Mouse (Mus musculus) granulocyte monocyte progenitor cell, adult 5-6 weeks (primary cell): ENCODE measurements at regions not wholly inside any gene's neighbourhood (a gene's known extent, or its start where the extent isn't known, plus 50 kb on each side); places are given as distances from the start of the nearest gene placed in this dataset.

Experiments used
- ATAC-seq: replicated peaks from 2 replicates; pipeline ENCODE4 v1.8.0; 2016; ENCODE audit warnings: mild to moderate bottlenecking, moderate TSS enrichment, inconsistent platforms; ENCODE audit not compliant: poor library complexity, severe bottlenecking

DNA sequence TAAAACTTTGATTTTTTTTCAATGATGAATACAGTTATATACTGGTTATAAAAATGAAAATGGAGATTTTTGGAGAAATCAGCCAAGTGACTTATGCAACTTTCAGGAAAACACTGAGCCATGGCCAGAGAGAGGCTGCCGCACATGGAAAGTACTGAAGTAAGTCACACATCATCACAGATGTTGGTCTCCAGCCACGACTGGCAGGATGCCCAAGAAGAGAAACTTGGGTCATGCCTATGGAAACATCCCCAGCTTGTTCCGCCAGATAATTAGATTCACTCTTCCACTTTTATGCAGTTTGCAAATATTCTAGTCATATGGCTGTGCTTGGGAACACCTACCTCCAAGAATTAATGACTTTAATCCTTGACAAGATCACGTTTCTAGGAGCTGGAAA, 544.8 kb upstream of the Id4 start:
- no peak for ATAC-seq

DNA sequence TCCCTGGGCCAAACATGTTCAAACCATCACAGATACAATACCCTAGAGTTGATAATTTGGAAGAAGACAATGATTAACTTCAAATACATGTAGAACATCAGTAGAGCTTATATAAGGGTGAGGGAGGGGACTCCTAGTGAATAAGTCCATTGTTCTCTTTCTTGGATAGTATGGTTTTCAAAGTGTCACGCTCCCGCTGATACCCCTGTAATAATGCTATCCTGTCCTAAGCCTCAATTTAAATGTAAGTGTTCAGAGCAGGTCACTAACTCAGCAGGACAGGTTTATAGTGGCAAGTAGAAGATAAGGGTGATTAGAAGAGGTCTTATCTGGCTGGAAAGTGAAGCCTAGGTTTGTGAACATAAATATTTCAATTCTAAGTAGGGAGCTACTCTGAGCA, 540.4 kb upstream of the Id4 start:
- no peak for ATAC-seq

DNA sequence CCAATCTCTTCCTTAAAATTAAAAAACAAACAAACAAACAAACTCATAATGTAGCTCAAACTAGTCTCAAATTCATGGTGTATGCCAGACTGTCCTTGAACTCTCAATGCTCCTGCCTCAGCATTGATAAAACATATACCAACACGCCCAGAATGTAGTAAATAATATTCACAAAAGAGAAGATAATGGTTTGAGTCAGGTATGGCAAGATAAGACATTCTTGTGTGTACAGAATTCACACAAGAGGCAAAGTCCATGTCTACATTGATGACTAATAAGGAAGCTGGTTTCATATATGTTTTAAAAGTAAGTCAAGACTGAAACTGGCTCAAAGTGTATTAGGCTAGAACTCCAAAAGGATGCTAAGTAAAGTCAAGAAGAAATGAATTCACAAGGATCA, 526.6 kb upstream of the Id4 start:
- no peak for ATAC-seq

DNA sequence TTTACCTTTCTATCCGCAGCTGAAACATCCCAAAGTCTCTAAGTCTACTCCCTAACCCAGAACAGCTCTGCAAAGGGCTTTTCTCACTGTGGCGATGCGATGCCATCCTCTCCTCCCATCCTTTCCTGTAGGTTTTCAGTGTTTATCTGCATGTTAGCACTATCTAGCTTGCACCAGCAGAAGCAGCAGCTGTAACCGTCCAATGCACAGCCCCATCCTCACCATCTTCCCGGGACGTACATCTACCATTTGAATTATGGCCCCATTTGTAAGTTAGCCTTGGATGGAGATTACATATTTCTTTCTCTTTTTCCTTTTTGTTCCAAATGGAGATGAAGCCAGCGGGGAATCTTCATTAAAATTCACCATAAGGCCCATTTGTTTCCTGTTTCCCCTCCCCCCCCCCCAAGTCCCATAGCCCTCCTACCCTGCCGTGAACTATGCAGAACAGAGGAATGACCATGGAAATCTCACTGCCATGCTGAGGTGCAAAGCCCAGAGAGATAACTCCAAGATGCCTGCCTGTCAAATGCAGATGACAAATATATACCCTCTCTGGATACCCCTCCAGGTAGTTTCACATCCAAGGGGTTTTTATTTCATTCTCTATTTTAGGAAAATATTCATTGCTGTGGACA, 525.5 kb upstream of the Id4 start:
- ATAC-seq = no peak

DNA sequence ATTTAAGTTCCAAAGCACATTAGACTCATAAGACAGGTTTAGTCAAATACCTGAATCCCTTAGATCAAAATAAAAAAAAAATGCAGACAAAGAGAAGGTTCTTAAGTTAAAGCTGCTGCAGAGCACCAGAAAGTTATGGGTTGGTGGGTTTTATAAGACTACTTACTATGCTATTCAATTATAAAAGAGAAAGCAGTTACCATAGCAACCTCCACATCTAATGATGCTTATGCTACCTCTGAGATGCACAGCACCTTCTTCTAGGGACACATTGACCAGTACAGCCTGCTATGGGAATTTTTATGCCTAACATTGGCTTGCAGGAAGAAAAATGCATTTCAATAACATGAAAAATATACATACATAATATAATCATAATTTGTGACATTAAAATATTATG, 512.1 kb upstream of the Id4 start:
- ATAC-seq = no peak

DNA sequence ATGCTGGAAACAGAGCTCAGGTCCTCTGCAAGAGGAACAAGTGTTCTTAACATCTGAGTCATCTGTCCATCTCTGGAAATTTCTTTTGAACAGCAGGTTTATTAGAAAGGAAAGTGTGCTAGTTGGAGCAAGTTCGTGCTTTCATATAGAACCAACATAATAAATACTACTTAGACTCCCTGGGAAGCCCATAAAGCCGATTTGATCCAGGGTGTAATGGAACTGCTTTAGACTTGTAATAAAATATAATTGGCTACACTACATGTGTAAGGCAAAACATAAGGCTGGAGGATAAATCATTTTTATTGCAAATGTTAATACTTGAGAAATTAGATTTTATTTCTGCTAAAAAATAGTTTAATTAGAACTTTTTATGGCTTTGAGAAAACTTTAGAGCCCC, 510.0 kb upstream of the Id4 start:
- ATAC-seq = no peak

DNA sequence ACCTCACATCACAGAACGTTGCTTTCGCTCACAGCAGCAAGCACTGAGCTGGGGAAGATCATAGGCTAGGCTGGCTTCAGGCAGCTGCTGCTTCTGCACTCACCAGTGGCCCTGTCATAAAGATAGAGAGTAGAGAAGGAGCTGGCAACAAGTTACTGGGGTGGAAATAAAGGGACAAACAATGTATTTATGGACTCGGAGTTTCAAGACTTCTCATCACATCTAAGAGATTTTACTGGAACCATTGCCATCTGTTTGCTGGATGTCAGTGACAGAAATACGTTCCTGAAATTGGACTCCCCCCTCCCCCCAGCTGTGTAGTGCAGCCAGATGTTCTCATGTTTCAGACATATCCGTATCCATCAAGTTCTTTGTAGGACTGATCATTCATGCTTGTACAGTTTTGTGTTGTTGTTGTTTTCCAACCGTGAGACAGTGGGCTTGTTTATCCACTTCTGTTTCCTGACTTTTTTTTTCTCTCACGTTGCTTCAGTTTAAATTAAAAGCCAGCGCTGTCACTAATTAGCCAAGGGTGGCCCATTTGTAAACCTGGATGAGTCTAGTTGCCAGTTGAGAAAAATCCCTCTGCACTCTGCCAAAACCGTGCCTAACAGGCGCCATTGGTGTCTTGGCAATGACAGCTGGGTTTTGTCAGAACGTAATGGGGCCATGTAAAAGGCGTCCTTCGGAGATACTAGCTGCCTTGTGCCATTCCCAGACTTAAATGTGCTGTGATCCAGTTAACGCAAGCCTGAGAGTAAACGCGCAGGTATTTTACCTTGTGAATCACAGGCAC, 496.0 kb upstream of the Id4 start:
- no peak for ATAC-seq

DNA sequence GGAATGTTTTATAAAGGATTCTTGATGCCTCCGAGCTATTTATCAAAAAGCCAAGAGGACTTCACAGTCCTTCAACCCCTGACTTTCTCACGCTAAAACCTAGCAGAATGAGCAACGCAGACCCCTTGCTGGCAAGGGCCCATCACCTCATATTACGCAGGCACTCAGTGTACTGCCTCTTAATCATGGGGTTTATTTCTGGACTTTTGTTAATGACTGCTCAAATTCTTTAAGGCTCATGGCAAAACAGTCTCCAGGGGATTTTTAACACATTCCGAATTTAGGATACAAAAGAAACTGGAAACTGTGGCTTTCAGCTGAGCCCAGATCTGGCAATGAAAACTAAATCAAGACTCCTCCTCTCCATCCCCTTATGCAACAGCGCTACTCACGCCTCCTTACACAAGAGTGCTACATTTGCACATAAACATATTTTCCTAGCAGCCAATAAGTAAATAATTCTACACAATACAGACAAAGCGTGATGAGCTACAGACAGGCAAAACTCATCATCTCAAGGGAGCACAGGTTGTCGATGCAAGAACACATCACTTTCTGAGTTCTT, 492.0 kb upstream of the Id4 start:
- no peak for ATAC-seq

DNA sequence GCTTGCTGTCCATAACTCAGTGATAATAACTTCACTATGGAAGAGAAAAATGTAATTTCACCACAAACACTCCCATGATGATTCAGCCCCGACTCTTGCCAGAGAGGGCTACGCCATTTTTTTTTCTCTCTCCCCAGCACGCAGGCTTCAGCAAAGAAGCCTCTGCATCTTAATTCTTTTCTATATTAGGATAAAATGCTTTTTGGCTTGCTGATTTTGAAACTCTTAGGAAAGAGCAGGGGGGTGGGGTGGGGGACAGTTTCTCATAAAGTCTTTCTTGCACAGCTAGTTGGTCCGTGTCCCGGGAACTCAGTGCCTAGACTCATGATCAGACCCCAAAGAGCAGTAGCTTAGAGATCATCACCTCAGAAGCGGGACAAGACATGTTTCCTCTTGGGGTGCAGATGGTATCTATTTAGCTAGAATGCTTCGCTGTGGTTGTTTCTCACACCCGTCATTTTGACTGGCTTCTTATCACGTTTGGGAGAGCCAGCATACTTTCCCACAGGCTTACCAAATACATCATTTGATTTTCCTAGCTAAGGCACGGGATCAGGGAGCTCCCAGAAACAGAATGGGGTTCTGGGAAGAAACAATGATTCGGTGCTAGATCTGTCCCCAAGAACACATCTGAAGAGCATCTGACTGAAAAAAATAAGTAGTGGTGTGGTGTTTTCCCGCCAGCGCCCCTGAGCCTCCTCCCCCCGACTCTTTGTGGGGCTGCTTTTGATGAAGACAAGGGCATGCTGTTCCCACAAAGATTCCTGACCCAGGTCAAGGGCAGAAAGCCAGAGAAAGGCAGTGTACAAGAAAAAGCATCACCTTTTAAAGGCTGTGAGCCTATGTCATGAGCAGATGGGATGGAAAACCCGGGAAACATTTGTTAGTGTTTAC, 483.6 kb upstream of the Id4 start:
- no peak for ATAC-seq

DNA sequence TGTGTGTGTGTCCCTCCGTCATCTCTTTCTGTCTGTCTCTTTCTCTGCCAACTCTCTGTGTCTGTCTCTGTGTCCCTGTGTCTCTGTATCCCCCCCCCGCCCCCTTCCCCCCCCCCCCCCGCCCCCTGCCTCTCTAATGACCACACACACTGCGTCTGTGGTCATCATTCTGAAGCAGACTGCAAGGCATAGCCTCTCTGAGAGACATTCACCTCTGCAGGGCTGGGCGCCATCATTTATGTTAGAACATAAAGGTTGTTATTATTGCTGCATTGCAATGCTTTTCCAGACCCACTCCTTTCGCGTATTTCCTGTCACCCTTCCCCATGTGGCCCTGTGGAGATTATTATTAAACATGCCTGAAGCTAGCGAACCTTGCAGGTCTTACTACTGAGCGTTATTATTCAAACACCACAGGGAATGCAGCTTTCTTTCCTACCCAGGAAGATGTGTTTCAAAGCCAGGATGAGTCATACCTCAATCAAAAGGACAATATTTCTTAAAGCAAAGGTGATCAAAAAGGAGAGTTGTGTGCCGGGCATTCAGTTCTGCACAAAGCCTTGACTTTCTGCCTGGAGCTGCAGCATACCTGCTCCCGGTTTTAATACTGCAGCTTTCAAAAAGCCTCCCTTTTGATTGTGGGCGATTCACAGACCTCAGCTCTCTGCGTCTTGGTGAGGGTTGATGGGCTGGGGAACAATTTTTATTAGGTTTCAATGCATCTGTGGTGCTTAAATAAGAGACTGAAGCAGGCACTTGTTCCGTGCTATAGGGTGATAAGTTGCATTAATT, 482.6 kb upstream of the Id4 start:
- ATAC-seq = no peak

DNA sequence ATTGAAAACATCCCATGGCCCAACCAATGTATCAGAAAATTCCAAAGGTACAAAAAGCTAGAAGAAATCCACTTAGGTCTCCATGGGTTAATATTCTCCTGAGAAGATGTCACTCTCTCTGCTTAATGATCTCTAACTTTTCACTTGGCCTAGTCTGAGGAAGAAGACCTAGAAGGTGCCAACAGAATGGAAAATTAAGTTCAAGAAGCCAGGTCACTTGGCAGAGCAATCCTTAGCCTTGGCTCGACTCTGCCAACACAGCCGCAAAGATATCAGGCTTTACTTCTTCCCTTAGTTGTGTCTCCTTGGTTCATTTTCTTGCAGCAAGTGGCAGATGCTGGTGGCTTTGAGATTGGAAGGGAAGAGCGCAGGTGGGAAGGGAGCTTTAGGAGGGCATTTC, 476.6 kb upstream of the Id4 start:
- no peak for ATAC-seq

DNA sequence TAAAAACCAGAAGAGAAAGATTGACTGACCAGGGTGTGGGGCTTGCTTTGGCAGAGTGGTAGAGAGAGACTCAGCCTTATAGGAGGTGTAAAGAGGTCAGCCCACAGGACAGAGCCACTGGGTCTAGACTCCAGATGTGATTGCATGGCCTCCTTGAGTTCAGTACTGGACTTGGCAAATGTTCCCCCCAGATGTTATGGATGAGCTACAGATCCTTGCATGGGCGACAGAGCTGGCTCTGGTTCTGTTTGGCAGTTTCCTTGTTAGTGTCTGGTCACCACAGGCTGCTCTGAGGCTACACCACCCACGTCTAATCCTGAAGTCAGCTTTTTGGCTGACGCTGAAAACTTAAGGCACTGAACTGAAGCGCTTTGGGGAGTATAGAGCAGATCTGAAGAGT, 463.2 kb upstream of the Id4 start:
- ATAC-seq = no peak

DNA sequence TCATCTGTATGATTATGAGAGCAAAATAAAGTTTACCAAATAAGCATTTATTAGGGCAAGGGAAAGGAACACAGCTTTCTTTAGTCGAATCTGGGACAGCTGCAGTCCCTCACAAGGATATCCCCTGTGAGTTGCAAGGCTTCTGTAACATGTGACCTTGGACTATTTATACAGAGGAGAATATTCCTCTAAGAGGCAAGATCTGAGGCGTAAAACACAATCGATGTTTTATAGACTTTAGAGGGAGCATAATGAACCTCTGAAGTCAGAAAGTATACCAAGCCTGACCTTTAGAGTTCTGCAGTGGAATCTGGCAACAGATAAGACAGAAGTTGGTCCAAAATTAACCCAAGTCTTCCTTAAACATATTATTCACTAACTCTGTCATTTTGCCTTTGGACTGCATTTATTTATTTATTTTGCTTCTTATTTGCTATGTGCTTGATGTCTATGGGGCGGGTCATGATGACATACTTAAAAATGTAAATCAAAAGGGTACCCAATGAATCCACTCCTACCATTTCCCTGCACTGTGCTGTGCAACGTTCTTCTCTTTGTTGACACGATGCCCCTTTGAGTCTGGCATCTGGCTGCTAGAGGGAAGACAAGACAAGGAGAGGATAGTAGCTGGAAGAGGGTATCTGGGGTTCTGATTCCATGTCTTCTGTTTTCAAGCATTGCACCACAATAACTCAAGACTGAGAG, 449.2 kb upstream of the Id4 start:
- no peak for ATAC-seq

DNA sequence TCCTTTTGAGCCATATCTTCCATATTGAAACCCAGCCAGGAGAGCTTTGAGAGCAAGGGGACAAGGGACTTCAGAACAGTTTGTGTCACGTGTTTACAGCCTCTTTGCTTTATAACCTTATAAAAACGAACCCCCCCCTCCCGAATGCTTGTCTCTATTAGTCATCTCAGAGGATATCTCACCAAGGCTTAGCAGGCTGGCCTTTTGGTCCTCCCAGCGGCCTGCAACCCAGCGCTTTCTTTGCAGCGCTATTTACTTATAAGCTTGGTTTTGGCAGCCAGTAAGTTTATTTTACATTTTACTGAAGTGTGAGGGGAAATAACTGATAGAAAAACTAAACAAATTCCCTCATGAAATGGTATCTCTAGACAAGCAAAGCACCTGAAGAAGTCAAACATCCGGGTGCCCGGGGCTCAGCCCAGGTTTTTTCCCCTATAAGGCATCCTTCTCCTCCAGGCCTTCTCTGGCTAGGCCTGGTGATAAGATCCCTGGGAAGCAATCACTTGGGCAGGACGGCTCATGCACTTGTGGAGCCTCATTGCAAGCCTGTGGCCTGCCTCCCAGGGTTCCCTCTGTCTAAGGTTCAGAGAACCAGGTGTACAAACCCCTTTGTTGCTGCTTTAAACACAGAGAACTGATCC, 442.0 kb upstream of the Id4 start:
- no peak for ATAC-seq

DNA sequence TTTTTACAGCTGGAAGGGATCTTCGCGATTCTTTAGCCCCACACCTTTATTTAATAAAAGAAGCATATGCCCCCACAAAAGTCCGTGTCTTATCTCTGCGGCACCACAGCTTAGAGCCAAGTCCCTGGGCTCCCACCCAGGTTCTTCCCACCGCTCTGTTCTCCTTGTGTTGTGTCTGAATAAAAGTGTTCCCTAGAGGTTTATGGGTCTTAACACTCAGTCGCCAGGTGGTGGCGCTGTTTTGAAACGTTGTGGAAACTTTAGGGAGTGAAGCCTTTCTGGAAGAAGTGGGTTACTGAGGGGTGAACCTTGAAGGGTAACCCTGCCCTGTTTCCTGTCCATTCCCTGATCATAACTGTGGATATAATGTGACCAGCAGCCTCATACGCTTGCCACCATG, 424.5 kb upstream of the Id4 start:
- ATAC-seq = no peak

DNA sequence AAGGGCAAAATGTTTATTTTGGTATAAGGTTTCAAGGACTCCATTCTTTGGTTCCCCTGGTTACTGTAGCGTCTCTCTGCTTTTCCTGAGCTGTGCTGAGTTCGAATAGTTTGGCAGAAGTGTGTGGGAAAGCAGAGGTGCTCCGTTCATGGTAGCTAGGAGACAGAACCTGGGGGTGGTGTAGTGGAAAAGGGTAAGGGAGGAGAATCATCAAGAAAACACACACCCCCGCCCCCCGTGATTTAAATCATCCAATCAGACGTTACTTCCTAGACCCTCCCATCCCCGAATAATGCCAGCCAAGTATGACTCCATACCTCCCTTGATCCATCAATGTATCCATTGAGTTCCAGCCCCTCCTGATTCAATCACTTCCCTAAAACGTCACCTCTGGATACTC, 418.6 kb upstream of the Id4 start:
- no peak for ATAC-seq

DNA sequence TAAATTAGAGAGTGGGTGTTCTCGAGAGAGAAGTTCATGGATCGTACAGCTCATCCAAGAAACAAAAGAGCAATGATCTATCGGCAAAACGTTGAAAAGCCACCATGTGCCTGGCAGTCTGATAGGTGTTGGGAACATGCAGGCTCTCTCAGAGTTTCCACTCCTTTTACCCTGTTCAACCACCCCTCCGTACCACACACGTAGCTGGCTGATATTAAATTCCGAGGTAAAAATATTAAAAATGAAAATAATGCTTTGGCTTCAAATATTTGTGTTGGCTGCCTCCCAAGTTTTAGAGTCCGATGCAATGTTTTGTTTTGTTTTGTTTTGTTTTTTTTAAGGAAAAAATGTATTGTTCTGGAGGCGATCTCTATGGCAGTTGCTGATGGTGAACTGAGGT, 418.0 kb upstream of the Id4 start:
- no peak for ATAC-seq

DNA sequence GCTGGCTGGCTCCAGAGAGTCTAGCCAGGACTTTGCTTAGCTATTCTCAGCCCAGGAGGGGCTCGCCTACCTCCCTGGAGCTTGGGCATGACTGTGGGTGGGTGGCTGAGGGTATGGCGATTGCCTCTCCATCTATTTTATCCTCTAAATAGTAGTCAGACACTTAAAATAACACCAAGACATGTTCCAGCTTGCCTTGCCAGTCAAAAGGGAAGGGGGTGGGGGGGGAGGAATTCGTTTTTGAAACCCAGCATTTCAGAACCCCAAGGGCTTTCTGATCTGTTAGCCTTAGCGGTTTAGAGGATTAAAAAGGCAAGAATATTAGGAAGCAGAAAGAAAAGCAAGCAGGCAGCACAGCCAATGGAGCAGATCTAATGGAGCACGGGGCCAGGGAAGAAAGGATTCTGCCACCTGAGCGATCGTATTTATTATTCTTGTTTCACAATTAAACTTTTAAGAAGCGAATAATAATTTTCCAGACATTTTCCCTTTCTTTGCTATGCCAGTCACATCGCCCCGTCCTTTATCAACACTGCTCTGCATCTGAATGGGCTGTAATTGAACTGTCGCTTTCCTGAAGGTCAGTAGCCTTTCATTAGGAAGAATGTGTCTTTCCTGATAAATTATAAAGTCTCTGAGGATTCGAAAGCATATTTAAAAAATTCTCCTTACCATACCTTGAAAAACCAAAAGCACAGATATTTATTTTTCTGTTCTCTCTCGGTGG, 417.3 kb upstream of the Id4 start:
- no peak for ATAC-seq

DNA sequence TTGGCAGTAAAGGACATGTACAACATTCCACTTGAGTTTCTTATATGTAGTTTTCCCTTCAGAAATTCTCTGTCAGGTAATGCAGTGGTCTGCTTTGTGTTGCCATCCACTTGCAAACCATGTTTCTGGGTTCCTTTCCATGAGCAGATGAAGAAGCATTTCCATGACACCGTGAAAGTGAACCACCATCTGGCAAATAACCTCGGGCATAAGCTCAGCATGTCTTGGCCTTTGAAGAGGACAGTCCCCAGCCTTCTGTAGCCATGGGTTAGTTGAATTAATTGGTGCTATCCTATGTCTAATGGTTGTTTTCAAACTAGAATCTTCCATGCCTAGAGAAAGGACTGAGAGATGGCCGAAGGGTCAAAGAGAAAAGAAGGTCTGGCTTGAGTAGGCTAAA, 414.3 kb upstream of the Id4 start:
- ATAC-seq = no peak
